Mouse (Mus musculus): ENCODE measurements at regions not wholly inside any gene's neighbourhood (a gene's known extent, or its start where the extent isn't known, plus 50 kb on each side); places are given as distances from the start of the nearest gene placed in this dataset.
A peak's percentile ranks its signal among the peaks of the same experiment; 100 is the strongest.

GRCm38 (mm10) chr17:49219512-49220197 is 208.5 kb upstream of the Mocs1 start:
- DNase-seq: peak; percentile 56

GRCm38 (mm10) chr17:49223212-49223611 is 204.9 kb upstream of the Mocs1 start:
- DNase-seq: no peak

GRCm38 (mm10) chr17:49223651-49224050 is 204.5 kb upstream of the Mocs1 start:
- no peak for DNase-seq

GRCm38 (mm10) chr17:49225255-49226015 is 202.7 kb upstream of the Mocs1 start:
- DNase-seq: no peak

GRCm38 (mm10) chr17:49226016-49226400 is 202.2 kb upstream of the Mocs1 start:
- no peak for DNase-seq

- DNase-seq: no peak
Measured at GRCm38 (mm10) chr17:49231287-49231686, 196.9 kb upstream of the Mocs1 start.

- DNase-seq: no peak
Measured at GRCm38 (mm10) chr17:49240097-49240496, 188.1 kb upstream of the Mocs1 start.

- peak; percentile 31 to 45 for DNase-seq
Measured at GRCm38 (mm10) chr17:49243419-49243818, 184.7 kb upstream of the Mocs1 start.

GRCm38 (mm10) chr17:49245013-49245412 is 183.1 kb upstream of the Mocs1 start:
- no peak for DNase-seq

- DNase-seq: no peak
Measured at GRCm38 (mm10) chr17:49247215-49247614, 180.9 kb upstream of the Mocs1 start.

- DNase-seq: no peak
Measured at GRCm38 (mm10) chr17:49250726-49251537, 177.2 kb upstream of the Mocs1 start.

GRCm38 (mm10) chr17:49252271-49252670 is 175.9 kb upstream of the Mocs1 start:
- DNase-seq: no peak

GRCm38 (mm10) chr17:49258496-49258895 is 169.7 kb upstream of the Mocs1 start:
- no peak for DNase-seq

- DNase-seq: no peak
Measured at GRCm38 (mm10) chr17:49262394-49262793, 165.8 kb upstream of the Mocs1 start.

GRCm38 (mm10) chr17:49266343-49266742 is 161.8 kb upstream of the Mocs1 start:
- DNase-seq: no peak

- DNase-seq: no peak
Measured at GRCm38 (mm10) chr17:49269943-49270342, 158.2 kb upstream of the Mocs1 start.

GRCm38 (mm10) chr17:49272661-49273448 is 155.3 kb upstream of the Mocs1 start:
- DNase-seq: no peak

GRCm38 (mm10) chr17:49274936-49275335 is 153.2 kb upstream of the Mocs1 start:
- no peak for DNase-seq

GRCm38 (mm10) chr17:49275421-49275820 is 152.7 kb upstream of the Mocs1 start:
- DNase-seq: no peak

GRCm38 (mm10) chr17:49275916-49276315 is 152.2 kb upstream of the Mocs1 start:
- no peak for DNase-seq

- no peak for DNase-seq
Measured at GRCm38 (mm10) chr17:49278541-49278940, 149.6 kb upstream of the Mocs1 start.

GRCm38 (mm10) chr17:49278973-49279727 is 149.0 kb upstream of the Mocs1 start:
- peak in 1 of 2 experiments; percentile 7 for DNase-seq
